Mouse (Mus musculus) brain, adult 2 months (tissue): ENCODE measurements around the gene Hist1h2bq.
"Not testable (repeated sequence)": the region's sequence is repeated elsewhere in the genome, so short reads cannot be mapped to it uniquely, and the experiment has no call there.

Experiments
- DNase-seq: peaks from one replicate; pipeline ENCODE4 v3.0.0; 2011; ENCODE audit warnings: low read depth, low spot score

Hist1h2bq gene

DNA sequence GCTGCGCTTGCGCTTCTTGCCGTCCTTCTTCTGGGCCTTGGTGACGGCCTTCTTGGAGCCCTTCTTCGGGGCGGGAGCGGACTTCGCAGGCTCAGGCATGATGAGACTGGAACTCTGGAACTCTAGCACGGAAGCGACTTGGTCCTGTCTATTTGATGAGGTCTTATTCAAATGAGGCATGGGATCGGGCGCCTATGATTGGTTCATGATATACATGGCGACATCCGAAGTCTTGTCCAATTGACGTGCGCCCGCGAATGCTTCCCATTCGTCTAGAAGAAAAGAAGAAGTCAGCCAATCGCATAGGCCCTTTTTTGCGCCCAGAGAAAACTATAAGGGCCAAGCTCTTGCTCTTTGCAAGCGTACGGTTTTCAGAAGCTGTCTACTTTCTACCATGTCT is at the start of gene Hist1h2bq, which contains the start of gene Hist1h2ao:
Gene Hist1h2bq (minus strand): TSS at position 125 of the 400 bp plus-strand sequence.
Gene Hist1h2ao (plus strand): TSS at position 393 of the 400 bp plus-strand sequence.
- DNase-seq = not testable (repeated sequence)

DNA sequence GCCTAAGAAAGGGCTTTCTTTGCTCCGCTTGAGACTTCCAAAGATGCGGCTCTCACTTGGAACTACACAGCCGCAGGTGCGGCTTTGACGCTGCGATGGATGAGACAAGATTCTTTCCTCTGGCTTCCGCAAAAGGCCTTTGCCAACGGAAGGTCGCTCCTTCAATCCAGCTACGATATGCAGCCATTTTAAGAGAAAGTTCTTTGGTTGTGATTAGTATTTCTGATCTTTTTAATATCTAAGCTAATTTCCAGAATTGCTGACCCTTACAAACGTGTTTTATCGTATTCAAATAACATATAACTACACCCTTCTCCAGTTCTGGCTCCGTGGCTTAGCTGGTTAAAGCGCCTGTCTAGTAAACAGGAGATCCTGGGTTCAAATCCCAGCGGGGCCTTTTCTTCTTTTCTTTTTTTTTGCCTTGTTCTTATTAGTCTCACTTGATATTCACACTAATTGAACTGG is 45.7 kb upstream of the Hist1h2bq start:
- DNase-seq = peak; percentile 86

DNA sequence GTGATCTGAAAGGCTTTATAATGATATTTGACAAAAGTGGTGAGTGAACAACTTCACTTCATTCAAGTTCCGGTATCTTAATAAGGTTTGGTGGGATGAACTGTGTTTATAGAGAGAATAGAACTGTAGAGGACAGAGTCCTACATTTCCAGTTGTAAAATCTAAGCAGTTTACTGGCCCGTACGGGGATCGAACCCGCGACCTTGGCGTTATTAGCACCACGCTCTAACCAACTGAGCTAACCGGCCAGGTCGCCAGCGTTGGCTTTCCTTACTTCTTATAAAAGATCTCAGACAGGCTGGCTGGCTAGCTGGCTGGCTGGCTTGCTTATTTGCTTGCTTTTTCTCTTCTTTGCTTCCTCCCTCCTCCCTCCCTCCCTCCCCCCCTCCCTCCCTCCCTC is 45.1 kb upstream of the Hist1h2bq start:
- DNase-seq = peak; percentile 82

DNA sequence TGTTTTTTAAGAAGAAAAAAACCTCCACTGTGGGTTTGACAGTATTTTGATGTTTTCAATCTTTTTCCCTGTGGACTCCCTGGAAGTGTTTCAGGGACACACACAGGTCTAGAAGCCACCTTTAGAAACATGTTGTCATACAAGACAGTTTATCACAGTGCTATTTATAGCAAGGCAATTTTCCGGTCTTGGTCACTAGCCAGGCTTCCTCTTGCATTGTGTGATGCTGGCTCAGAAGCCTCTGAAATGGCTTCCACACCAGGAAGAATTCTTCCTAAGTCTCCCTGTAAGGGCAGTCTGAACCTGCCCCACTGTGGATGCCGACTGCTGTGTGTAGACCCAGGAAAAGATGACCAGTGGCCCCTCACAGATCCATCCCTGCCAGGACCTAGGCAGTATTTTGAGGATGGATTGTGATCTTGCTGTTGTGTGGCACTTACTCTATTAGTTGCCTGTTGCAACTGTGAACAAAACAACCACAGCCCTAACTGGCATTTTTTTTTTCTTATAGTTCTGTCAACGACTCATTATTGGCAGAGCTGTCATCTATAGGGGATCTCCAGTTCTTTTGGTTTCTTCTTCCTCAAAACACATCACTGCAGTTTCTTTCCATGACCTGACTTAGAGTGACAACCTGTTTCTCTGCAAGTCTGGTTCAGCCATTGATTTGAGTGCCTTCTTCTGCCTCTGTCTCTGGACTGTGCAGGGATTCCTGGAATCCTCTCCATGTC is 42.4 kb upstream of the Hist1h2bq start:
- peak; percentile 8 for DNase-seq

DNA sequence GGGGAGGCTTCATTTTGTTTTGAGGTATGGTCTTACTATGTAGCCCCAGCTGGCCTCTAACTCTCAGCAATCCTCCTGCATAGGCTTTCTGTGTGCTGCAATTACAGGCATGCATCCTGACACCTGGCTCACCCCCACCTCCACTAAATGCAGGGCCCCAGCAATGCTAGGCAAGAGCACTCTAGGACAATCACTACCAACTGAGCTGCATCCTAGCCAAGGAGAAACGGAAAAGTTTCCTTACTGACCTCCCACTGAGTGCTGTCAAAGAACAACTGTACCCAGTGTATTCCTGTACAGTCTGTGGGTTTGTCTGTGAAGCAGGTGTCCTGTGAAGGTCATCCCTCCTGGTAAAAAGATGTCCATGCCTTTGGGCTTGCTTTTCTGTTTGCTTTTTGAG is 40.7 kb upstream of the Hist1h2bq start:
- not testable (repeated sequence) for DNase-seq

DNA sequence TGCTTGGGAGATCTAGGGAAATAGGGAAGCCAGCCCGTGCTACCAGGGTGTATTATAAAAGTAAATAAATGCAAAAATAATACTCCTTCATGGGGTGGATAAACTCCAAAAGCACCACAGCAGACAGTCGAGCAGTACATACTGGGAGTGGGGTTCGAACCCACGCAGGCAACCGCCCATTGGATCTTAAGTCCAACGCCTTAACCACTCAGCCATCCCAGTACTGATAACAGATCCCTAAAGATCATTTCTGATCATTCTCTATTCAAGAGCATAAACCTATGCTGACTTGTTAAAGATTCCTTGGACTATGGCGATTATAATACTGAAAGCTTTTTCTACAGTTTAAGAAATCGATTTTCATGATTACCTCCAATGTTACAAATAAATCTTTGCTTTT is 37.9 kb upstream of the Hist1h2bq start:
- peak; percentile 38 for DNase-seq

DNA sequence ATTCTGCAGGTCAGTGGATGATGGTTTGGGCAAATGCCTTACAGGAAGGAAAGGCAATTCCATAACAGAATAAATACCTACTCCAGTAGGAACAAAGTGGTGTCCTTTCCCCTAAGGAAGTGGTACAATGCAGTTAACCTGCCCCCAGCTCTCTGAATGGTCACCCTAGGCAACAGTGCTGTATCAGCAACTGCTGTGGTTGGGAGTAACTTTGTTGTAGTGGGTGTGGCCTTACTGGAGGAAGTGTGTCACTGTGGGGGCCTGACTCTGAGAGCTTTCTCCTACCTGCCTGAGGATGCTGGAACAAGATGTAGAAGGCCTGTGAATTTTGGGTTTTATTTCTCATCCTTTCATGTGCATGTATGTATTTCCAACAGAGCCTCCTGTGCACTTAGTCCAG is 36.4 kb upstream of the Hist1h2bq start:
- DNase-seq = not testable (repeated sequence)

DNA sequence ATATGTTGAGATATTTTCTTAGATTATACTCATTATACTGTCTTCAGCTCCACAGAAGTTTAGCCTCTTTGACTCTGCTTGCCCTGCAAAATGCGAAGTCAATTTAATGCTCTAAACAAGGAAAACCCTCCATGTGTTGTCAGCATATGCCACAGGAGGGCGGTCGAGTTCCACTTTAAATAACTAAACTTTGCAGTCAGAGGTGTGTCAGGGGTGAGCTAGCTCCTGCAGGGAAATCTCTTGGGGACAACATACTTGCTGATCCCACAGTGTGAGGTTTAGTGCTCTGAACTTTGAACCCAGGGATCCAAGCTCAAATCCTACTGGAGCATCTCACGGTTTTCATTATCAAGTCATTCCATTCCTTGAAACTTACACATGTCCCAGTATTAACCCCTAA is 30.5 kb upstream of the Hist1h2bq start:
- not testable (repeated sequence) for DNase-seq

DNA sequence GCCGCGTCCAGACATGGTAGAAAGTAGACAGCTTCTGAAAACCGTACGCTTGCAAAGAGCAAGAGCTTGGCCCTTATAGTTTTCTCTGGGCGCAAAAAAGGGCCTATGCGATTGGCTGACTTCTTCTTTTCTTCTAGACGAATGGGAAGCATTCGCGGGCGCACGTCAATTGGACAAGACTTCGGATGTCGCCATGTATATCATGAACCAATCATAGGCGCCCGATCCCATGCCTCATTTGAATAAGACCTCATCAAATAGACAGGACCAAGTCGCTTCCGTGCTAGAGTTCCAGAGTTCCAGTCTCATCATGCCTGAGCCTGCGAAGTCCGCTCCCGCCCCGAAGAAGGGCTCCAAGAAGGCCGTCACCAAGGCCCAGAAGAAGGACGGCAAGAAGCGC is 23.5 kb upstream of the Hist1h2bq start, which contains the start of the genes Hist1h2ap and Hist1h2br:
Gene Hist1h2ap (minus strand): TSS at position 47 of the 400 bp plus-strand sequence.
Gene Hist1h2br (plus strand): TSS at position 283 of the 400 bp plus-strand sequence.
- DNase-seq = not testable (repeated sequence)

DNA sequence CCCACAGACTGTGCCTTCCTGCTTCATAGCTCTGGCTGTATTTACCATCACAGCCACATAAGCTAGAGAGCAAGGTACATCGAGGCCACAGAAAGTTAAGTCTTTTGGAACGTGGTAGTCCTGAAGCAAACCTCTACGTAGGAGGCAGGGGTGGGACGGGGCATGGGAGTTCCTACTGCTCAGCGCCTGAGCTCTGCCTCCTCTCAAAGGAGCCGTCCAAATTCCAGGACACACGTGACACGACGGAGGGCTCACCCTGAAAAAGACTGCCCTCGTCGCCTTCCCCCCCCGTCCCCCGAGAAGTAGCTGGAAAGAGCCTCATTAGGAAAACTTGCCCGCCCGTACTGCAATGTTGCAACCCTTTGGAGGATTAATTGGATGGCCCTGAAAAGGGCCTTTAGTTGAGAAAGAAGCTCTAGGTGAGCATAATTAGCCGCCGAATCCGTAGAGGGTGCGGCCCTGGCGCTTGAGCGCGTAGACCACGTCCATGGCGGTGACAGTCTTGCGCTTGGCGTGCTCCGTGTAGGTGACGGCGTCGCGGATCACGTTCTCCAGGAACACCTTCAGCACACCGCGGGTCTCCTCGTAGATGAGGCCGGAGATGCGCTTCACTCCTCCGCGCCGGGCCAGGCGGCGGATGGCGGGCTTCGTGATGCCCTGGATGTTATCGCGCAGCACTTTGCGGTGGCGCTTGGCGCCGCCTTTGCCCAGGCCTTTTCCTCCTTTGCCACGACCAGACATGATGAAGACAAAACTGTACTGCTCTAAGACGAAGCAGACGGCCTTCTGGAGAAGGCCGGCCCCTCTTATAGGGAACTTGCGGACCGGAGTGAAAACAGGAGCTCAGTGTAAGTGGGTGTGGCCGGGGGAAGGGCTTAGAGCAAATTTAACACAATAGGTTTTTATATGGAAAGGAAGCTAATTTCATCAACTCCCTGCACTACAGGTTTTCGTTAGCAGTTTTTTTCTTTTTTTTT is 21.7 kb upstream of the Hist1h2bq start, which contains the start of gene Hist1h4n:
Gene Hist1h4n (minus strand): TSS at position 779 of the 977 bp plus-strand sequence.
- not testable (repeated sequence) for DNase-seq

DNA sequence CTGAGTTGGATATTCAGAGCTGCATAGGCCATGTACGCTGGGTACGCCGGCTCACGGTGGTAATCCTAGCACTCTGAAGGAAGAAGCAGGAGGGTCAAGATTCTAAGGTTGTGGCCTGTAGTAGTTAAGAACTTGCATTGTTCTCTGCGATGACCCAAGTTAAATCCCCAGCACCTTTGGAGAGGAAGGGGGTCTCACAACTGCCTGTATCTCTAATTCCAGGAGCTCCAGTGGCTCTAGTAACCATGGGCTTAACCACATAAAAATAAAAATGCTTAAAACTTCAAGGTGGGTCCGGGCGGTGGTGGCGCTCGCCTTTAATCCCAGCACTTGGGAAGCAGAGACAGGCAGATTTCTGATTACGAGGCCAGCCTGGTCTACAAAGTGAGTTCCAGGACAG is 20.3 kb upstream of the Hist1h2bq start:
- no peak for DNase-seq

DNA sequence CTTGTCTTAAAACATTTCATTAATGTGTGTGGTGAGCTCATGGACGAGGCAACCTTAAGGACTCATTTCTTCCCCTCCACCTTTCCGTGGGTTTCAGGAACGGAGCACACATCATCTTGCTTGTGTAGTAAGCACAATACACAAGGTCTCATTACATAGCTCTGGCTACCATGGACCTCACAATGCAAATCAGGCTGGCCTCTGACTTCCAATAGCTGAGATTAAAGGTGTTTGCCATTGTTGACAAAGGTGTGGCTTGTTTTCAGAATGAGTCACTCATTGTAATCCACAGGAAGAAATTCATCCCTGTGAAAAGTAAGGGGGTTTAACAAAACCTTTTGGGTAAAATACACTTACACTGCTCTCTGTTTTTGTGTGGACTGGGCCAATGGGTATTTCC is 18.5 kb upstream of the Hist1h2bq start:
- no peak for DNase-seq

DNA sequence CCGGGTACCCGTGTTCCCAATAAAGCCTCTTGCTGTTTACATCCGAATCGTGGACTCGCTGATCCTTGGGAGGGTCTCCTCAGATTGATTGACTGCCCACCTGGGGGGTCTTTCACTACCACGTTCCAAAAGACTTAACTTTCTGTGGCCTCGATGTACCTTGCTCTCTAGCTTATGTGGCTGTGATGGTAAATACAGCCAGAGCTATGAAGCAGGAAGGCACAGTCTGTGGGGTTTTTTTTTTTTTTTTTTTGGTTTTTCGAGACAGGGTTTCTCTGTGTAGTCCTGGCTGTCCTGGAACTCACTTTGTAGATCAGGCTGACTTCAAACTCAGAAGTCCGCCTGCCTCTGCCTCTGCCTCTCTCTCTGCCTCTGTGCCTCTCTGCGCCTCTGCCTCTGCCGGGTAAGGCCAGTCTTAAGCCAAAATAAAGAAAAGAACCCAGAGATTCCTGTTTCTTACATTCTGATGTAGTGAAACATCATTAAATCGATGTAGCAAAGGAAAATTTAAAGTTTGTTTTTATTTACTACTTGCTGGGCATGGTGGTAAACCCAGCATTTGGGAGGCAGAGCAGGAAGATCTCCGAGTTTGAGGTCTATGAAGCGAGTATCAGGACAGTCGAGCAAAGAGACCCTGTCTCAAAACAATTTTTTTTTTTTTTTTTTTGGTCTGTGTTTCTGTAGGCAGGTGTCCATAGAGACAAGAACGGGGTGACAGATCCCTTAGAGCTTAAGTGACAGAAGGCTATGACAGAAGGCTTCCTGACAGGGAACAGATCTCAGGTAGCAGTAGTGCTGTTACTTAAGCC is 10.3 kb upstream of the Hist1h2bq start:
- DNase-seq = not testable (repeated sequence)

DNA sequence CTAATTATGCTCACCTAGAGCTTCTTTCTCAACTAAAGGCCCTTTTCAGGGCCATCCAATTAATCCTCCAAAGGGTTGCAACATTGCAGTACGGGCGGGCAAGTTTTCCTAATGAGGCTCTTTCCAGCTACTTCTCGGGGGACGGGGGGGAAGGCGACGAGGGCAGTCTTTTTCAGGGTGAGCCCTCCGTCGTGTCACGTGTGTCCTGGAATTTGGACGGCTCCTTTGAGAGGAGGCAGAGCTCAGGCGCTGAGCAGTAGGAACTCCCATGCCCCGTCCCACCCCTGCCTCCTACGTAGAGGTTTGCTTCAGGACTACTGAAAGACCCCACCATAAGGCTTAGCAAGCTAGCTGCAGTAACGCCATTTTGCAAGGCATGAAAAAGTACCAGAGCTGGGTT is 2.1 kb upstream of the Hist1h2bq start:
- not testable (repeated sequence) for DNase-seq

DNA sequence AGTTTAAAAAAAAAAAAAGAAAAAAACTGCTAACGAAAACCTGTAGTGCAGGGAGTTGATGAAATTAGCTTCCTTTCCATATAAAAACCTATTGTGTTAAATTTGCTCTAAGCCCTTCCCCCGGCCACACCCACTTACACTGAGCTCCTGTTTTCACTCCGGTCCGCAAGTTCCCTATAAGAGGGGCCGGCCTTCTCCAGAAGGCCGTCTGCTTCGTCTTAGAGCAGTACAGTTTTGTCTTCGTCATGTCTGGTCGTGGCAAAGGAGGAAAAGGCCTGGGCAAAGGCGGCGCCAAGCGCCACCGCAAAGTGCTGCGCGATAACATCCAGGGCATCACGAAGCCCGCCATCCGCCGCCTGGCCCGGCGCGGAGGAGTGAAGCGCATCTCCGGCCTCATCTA is 1.5 kb upstream of the Hist1h2bq start, which contains the start of gene Hist1h4m:
Gene Hist1h4m (plus strand): TSS at position 208 of the 400 bp plus-strand sequence.
- not testable (repeated sequence) for DNase-seq

DNA sequence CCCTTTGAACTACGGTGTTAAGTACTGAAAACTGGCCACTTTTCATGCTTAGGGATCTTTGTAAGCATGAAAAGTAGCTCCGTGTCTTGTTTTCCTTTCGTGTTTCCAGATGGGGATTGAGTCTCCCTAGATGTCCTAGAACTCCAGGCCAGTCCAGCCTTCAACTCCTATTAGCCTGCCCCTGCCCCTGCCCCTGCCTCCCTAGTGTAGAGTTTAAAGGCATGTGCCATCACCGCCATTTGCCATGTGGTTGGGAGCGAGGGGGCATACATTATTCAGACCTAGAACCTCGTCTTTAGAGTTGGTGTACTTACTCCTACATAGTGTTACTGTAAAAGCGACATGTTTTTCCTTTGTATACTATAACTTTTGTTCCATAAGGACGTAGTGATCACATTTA is 1.1 kb upstream of the Hist1h2bq start:
- not testable (repeated sequence) for DNase-seq

DNA sequence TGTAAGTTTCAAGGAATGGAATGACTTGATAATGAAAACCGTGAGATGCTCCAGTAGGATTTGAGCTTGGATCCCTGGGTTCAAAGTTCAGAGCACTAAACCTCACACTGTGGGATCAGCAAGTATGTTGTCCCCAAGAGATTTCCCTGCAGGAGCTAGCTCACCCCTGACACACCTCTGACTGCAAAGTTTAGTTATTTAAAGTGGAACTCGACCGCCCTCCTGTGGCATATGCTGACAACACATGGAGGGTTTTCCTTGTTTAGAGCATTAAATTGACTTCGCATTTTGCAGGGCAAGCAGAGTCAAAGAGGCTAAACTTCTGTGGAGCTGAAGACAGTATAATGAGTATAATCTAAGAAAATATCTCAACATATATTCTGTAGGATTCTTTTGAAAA is 6.9 kb downstream of the Hist1h2bq start:
- DNase-seq = not testable (repeated sequence)

DNA sequence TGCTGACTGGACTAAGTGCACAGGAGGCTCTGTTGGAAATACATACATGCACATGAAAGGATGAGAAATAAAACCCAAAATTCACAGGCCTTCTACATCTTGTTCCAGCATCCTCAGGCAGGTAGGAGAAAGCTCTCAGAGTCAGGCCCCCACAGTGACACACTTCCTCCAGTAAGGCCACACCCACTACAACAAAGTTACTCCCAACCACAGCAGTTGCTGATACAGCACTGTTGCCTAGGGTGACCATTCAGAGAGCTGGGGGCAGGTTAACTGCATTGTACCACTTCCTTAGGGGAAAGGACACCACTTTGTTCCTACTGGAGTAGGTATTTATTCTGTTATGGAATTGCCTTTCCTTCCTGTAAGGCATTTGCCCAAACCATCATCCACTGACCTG is 12.8 kb downstream of the Hist1h2bq start:
- not testable (repeated sequence) for DNase-seq

DNA sequence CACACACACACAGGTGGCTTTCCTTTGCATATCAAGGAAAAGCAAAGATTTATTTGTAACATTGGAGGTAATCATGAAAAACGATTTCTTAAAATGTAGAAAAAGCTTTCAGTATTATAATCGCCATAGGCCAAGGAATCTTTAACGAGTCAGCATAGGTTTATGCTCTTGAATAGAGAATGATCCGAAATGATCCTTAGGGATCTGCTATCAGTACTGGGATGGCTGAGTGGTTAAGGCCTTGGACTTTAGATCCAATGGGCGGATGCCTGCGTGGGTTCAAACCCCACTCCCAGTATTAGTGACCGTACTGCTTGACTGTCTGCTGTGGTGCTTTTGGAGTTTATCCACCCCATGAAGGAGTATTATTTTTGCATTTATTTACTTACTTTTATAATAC is 14.4 kb downstream of the Hist1h2bq start:
- no peak for DNase-seq

DNA sequence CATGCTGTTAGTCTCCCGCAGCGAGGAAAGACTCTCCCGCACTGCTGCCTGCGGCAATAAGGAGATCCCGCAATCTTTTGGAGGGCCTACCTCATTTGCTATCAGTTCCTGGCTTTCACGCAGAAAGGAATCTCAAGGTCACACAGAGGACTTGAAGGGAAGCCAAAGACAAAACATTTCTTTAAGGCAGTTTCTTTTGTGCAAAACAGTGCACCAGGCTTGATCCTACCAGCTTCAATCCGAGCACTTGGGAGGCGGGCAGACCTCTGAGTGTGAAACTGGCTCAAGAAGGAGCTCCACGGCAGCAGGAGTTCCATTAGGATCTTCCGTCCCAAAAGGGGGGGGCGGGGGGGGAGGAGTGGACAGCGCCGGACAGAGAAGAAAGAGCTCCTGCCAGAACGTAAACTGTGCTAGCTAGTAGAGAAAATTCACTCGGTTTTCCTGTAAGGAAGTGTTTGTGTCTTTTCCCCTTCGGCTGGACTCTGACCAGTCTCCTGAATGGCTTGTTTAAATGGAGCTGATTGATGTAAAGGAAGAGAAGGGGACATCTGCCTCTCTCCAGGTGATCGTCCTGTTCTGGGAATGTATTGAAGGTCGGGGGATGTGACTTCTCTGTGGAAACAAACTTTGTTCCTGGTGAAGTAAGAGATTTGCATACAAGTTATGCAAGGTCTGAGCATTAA is 19.3 kb downstream of the Hist1h2bq start:
- no peak for DNase-seq
